Mouse (Mus musculus): ENCODE data around the gene Bmp6. TPM values are rescaled to one million over a fixed set of nuclear protein-coding genes. Genes with fewer than 3 reads are reported as not detected.

Bmp6 gene
- total RNA-seq, 2 experiments from 2014 or later: 9.3 to 10.3 TPM

GRCm38 (mm10) chr13:38351996-38352395 lies 7.1 kb downstream of the Bmp6 start:
- DNase-seq: no peak
- intact Hi-C loops (cut with DNase I): no loop called here

- intact Hi-C loops (cut with DNase I): no loop called here
- no peak for DNase-seq
Observed at GRCm38 (mm10) chr13:38352986-38353385, 8.1 kb downstream of the Bmp6 start.

- DNase-seq: no peak
Observed at GRCm38 (mm10) chr13:38353420-38354255, 8.7 kb downstream of the Bmp6 start.

GRCm38 (mm10) chr13:38354284-38354683 lies 9.4 kb downstream of the Bmp6 start:
- intact Hi-C loops (cut with DNase I): no loop called here
- DNase-seq: no peak

More at GRCm38 (mm10) chr13:38353420-38354255, 8.7 kb downstream of the Bmp6 start:
- intact Hi-C loops (cut with DNase I): no loop called here

- intact Hi-C loops (cut with DNase I): no loop called here
Observed at GRCm38 (mm10) chr13:38359045-38359444, 14.1 kb downstream of the Bmp6 start.

GRCm38 (mm10) chr13:38362751-38363150 lies 17.8 kb downstream of the Bmp6 start:
- no peak for DNase-seq
- intact Hi-C loops (cut with DNase I): no loop called here

More at GRCm38 (mm10) chr13:38359045-38359444, 14.1 kb downstream of the Bmp6 start:
- no peak for DNase-seq

DNA sequence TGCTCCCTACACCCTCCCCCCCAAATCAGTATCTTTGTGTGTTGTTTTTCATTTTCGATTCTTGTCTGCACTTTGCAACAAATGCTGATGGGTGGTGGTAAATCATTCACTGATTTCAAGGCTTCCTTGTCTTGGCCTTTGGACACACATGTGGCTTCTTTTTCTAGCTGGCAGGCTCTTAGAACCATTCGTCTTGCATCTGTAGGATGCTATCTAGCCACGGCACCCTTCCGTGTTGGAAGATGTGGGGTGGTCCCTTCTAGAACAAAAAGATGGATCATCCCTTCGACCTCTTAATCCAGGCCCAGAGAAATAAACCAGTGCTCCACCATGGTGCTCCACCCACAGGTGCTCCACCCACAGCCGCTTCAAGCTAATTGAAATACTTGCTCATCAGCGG lies 19.0 kb downstream of the Bmp6 start:
- DNase-seq: no peak
- intact Hi-C loops (cut with DNase I): no loop called here

DNA sequence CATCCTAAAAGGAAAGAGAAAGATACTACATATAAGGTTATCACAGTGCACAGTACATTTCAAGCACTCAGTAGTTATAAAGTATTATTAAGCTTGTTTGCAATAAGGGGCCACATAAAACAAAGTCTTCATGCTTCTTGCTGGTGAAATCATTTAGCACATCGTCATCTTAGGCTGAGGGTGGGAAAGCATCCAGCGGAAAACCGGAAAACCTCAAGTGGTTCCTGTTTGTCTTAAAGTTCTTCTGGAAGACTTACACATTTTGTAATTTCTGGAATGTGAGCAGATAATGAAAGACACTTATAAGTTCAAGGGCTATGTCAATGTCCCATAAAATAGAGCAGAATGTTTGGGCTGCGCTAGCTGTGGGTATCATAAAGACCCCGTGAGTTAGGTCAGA lies 24.7 kb downstream of the Bmp6 start:
- intact Hi-C loops (cut with DNase I): no loop called here

GRCm38 (mm10) chr13:38376071-38376470 lies 31.2 kb downstream of the Bmp6 start:
- intact Hi-C loops (cut with DNase I): no loop called here
- no peak for DNase-seq

More for the DNA sequence above, 24.7 kb downstream of the Bmp6 start:
- DNase-seq: no peak

GRCm38 (mm10) chr13:38377355-38377754 lies 32.4 kb downstream of the Bmp6 start:
- intact Hi-C loops (cut with DNase I): no loop called here
- peak; percentile 29 to 40 for DNase-seq

DNA sequence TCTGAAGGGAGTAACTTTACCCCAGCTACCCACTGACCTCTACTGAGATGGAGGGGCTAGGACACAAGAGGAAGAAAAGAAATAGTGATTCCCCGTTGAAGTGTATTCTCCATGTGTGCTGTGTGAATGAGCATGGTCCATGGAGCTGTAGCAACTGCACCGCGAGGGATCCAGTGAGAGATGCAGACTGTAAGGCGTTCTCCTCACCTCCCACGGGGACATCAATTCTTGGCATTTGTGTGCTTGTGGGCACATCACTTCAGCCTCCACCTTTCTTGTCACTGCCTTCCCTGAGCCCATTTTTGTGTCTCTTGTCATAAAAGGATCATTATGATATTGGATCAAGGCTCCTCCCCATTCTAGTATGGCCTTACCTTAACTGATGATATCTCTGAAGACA lies 34.9 kb downstream of the Bmp6 start:
- intact Hi-C loops (cut with DNase I): no loop called here
- no peak for DNase-seq

DNA sequence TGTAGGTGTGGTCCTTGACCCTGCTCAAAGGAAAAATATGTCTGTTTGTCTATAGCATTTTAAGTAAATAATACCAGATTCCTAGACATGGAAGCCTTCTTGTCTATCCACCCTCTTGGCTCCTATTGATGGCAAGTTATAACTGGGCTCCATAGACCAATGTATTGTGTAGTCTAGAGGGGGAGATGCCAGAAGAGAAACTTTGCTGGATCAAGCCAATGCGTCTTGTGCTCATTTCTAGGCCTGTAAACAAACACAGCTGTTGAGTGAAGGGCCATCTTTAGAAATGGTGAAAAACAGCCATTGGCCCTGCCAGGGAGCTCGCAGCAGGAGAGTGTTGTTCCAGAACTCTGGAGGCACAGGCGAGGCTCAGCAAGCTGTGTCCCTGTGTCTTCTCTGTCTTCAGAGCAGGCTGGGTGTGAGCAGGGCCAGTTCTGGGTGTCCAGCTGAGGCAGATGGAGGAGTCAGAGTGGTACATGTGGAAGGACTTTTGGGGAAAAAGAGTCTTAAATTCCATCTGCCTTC lies 41.2 kb downstream of the Bmp6 start:
- intact Hi-C loops (cut with DNase I): no loop called here
- no peak for DNase-seq

GRCm38 (mm10) chr13:38387453-38388040 lies 42.6 kb downstream of the Bmp6 start:
- intact Hi-C loops (cut with DNase I): no loop called here
- no peak for DNase-seq

DNA sequence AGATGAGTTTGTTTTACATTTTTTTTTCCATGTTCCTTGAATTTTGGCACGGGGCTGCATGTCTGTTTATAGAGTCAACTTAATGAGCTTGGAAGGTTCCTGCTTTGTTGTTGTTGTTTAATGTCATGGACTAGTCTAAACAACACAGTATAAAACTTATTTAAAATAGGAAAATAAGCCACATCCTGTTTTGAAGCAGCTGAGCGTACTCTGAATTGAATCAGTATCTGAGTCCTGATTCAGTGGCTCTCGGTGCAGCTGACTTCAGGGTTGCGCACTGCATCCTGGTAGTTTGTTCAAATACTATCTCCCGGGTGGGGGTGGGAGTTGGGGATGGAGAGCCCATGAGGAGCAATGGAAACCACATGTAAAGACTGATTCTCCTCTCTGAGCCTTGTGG lies 48.5 kb downstream of the Bmp6 start:
- DNase-seq: no peak
- intact Hi-C loops (cut with DNase I): no loop called here

DNA sequence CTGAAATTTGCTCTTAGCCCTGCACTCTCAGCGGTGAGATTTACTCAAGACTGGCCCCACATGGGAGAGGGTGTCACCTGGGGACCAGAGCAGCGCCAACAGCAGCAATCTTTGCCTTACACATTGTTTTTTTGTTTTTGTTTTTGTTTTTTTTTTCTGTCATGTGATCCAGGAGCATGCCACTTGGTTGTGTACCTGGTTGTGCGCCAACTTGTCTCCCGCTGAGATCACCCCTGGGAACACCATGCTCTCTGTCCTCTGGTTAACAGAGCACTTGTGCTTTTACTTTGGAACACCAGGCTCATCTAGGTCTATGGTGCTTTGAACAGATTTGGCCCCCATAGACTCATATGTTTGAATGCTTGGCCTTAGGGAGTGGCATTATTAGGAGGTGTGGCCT lies 50.1 kb downstream of the Bmp6 start:
- no peak for DNase-seq
- intact Hi-C loops (cut with DNase I): no loop called here

DNA sequence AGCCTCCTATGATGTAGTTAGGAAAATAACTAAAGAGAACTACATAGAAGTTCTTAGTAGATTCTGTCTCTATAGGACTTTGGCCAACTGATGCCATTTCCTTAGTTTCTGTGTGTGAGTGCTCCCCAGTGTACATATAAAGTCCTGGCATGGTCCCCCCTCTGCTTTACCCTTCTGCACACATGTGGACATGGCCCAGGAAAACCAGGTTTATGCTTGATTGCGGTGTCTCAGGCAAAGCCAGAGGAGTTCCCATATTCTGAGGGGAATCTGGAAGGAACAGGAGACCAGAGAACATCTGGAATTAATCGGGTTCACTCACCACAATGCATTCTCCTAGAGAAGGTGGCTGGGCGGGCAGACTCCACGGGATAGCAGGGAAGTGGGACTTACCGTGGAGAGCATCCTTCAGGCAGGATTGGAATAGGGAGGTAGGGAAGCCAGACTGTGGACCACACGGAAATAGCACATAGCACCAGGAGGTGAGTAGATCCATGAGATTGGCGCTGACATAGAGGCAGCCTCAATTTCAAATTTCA lies 52.2 kb downstream of the Bmp6 start:
- intact Hi-C loops (cut with DNase I): no loop called here

DNA sequence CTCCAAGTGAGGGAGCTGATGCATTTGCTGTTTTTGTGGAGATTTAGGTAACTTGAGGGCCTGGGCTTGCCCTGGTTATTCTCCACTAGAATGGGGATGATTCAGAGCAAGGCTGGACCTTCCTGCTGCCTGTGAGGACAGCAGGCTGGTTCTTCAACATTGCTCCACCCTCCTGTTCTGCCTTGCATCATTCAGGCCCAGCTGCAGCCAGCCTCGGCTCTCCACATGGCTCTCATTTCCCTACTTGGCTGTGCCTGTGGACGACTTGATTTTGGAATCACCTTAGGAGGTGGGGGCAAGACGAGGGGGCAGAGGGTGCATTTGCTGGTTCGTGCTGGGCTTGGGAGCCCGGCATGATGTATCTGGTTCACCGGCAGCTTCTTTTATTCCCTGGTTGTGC lies 53.8 kb downstream of the Bmp6 start:
- intact Hi-C loops (cut with DNase I): no loop called here
- peak; percentile 23 to 39 for DNase-seq

More for the DNA sequence above, 52.2 kb downstream of the Bmp6 start:
- DNase-seq: no peak

DNA sequence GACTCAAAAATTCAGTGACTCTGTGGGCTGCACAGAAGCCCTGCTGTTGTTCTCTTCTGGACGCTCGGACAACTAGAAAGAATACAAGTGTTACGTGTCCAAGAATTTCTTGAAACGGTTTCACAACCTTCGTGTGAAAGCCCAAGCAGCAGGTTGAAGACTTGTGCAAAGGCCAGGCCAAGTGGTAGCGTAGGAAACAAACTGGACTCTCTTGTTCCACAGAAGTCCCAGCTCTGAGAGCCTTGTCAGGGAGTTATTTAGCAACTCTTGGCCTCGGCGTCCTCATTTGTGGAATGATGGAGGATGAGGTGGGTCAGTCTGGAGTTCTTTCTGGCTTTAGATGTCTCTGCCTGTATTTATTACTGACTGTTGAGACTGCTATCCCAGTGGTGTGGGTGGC lies 55.8 kb downstream of the Bmp6 start:
- intact Hi-C loops (cut with DNase I): no loop called here
- no peak for DNase-seq

- intact Hi-C loops (cut with DNase I): no loop called here
- no peak for DNase-seq
Observed at GRCm38 (mm10) chr13:38407611-38408315, 62.9 kb downstream of the Bmp6 start.

DNA sequence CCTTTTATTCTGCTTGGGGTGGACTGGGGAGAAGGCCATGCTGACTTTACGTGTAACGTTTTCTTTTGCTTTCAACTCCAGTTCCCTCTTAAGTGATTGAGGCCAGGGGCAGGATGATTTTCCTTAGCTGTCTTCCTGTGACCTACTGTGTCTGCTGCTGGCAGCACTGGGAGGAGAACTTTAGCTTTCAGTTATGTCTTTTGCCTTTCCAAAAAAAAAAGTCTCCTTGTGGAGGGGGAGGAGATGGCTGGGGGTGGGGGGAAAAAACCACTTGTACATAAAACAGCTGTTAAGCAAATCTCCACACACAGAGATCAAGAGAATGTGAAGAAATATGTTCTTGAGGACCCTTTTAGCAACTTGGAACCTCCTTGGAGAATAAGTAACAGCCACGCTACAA lies 63.7 kb downstream of the Bmp6 start:
- DNase-seq: no peak
- intact Hi-C loops (cut with DNase I): no loop called here

GRCm38 (mm10) chr13:38410322-38410865 lies 65.5 kb downstream of the Bmp6 start:
- DNase-seq: peak; percentile 49 to 73
- intact Hi-C loops (cut with DNase I): no loop called here

Measured in gastrocnemius, postnatal 36 days (tissue).